In genomic region chr3:49266048-49266447, GRCm38 (mm10) we compare ENCODE assay signal across 10 mouse cellular contexts.
DNase-seq lines count a peak whose midpoint lies in the region; TF ChIP-seq lines count a peak whose summit lies in the region.
"Had no signal": no experiment of that assay in that cellular context is flagged by ENCODE, and none has a peak within 500 bp of the region (broad histone marks: within the 10 kb centered on the region; RNA-seq: fewer than 3 reads in every experiment).

No protein-coding gene starts in this region.

- TF ChIP-seq CTCF in kidney, adult 2 months (conservative IDR thresholded peaks at IDR 0.05; ENCODE audit: insufficient read depth, insufficient read length, low read depth, low read length), result no peak

- TF ChIP-seq POLR2A in kidney, adult 2 months (IDR thresholded peaks at IDR 0.05; ENCODE audit: low read depth, low read length), result no peak

- H3K27me3 ChIP-seq in kidney, adult 2 months (replicated peaks; ENCODE audit: control insufficient read depth, insufficient read depth, low read length), result no peaks in the 10 kb centered on the region
- H3K27me3 ChIP-seq: liver, embryonic 15.5 days had no signal

- H3K4me1 ChIP-seq in kidney, adult 2 months (ENCODE audit: control insufficient read depth, insufficient read depth, low read length), result no peaks in the 10 kb centered on the region
- H3K4me1 ChIP-seq: hindbrain, embryonic 10.5 days; liver, embryonic 15.5 days had no signal

- DNase-seq in embryo, embryonic 10 days (ENCODE audit: low spot score), result peak; percentile 15
- DNase-seq in embryo, embryonic 10.5 days (ENCODE audit: low spot score), result no peak
- DNase-seq in kidney, adult 2 months, result peak; percentile 2
- no peak for DNase-seq in kidney, adult 8-10 months
- DNase-seq in ovary, postnatal 14 days (ENCODE audit: low spot score), result peak; percentile 2
- no peak for DNase-seq in ovary, postnatal 36 days (ENCODE audit: low spot score)
- peak; percentile 1 for DNase-seq in retina, postnatal 7 days (ENCODE audit: low read depth, low spot score)
- DNase-seq in adrenal gland, adult 8-10 months, result no peak

- no peak overlapping the region for H3K27ac ChIP-seq in kidney, adult 2 months (ENCODE audit: insufficient read depth, low read depth, low read length)
- H3K27ac ChIP-seq: hindbrain, embryonic 10.5 days; liver, embryonic 15.5 days had no signal

- H3K4me3 ChIP-seq in kidney, adult 2 months (ENCODE audit: insufficient read depth, low read depth, low read length), result no peak overlapping the region
- H3K4me3 ChIP-seq: hindbrain, embryonic 10.5 days; liver, embryonic 15.5 days had no signal

- 59% methylated on average over 2 of the region's 2 CpGs for WGBS in kidney, adult 2 months

- H3K36me3 ChIP-seq in kidney, adult 2 months (ENCODE audit: control insufficient read depth, insufficient read depth, low read length), result no peaks in the 10 kb centered on the region
- H3K36me3 ChIP-seq: hindbrain, embryonic 10.5 days; liver, embryonic 15.5 days had no signal

Comparison
In these comparisons a context has a peak if more than half of its experiments do, and no peak if none do; other contexts are left out.
1. DNase-seq: peak in embryo, embryonic 10 days (single experiment), kidney, adult 2 months (single experiment), ovary, postnatal 14 days (single experiment) and retina, postnatal 7 days (single experiment); none in embryo, embryonic 10.5 days (single experiment), kidney, adult 8-10 months (0 of 2), ovary, postnatal 36 days (single experiment) and adrenal gland, adult 8-10 months (single experiment).